Mouse (Mus musculus): ENCODE results near the gene Phyhd1. TPM values are rescaled to one million over a fixed set of nuclear protein-coding genes. Genes with fewer than 3 reads are reported as not detected.

Phyhd1 gene
- 13.0 and 15.7 TPM in 2 replicates for polyA plus RNA-seq (2015; fragmentation: Nextera tagmentation; extraction: Ambion mirVana)

GRCm38 (mm10) chr2:30265767-30266253 lies at the start of gene Phyhd1:
Gene Phyhd1, plus strand, starts transcription at chr2:30266203.
- H3K27me3 ChIP-seq = no peaks in the 10 kb centered on the region
- peaks cover 41% of the 10 kb centered on the region for H3K36me3 ChIP-seq (replicated peaks)
- H3K4me3 ChIP-seq (replicated peaks) = peak within 1 kb of the TSS; percentile 31
- WGBS (ENCODE audit: insufficient replicate concordance) = 61% methylated on average over 5 of the region's 5 CpGs
- H3K9me3 ChIP-seq (replicated peaks) = no peaks in the 10 kb centered on the region
- peak within 1 kb of the TSS; percentile 78 for H3K27ac ChIP-seq (replicated peaks)
- ATAC-seq (ENCODE audit: insufficient read depth) = no peak
- peak within 1 kb of the TSS; percentile 44 for H3K4me2 ChIP-seq
- H3K4me1 ChIP-seq (replicated peaks) = peaks cover 46% of the 10 kb centered on the region
- peak within 1 kb of the TSS; percentile 42 for H3K9ac ChIP-seq

GRCm38 (mm10) chr2:30216293-30216692 lies 49.7 kb upstream of the Phyhd1 start:
- Histone ChIP-seq H3K4me2 (no peak overlapping the region), H3K36me3 (replicated peaks) (no peaks in the 10 kb centered on the region), H3K9ac (no peak overlapping the region), H3K27me3 (no peaks in the 10 kb centered on the region), H3K4me3 (replicated peaks) (no peak overlapping the region), H3K9me3 (replicated peaks) (no peaks in the 10 kb centered on the region), H3K4me1 (replicated peaks) (0 out of 2 replicates have a peak, but pooled peaks cover 8% of the 10 kb centered on the region), H3K27ac (replicated peaks) (no peak overlapping the region)
- ATAC-seq (ENCODE audit: insufficient read depth) = no peak
- 77% methylated on average over 5 of the region's 5 CpGs for WGBS (ENCODE audit: insufficient replicate concordance)

GRCm38 (mm10) chr2:30235593-30235992 lies 30.4 kb upstream of the Phyhd1 start:
- H3K36me3 ChIP-seq (replicated peaks) = peaks cover 5% of the 10 kb centered on the region
- ATAC-seq (ENCODE audit: insufficient read depth) = no peak
- peaks cover 40% of the 10 kb centered on the region for H3K4me1 ChIP-seq (replicated peaks)
- 0 out of 2 replicates have a peak, but pooled peaks cover 4% of the 10 kb centered on the region for H3K9me3 ChIP-seq (replicated peaks)
- no peak overlapping the region for H3K4me3 ChIP-seq (replicated peaks)
- H3K27ac ChIP-seq (replicated peaks) = no peak overlapping the region
- H3K4me2 ChIP-seq = no peak overlapping the region
- H3K9ac ChIP-seq = no peak overlapping the region
- 37% methylated on average over 5 of the region's 5 CpGs for WGBS (ENCODE audit: insufficient replicate concordance)
- H3K27me3 ChIP-seq = no peaks in the 10 kb centered on the region

- peak overlapping the region; percentile 91 for H3K4me3 ChIP-seq (replicated peaks)
- WGBS (ENCODE audit: insufficient replicate concordance) = 4% methylated on average over 18 of the region's 18 CpGs
- no peak for ATAC-seq (ENCODE audit: insufficient read depth)
- no peaks in the 10 kb centered on the region for H3K9me3 ChIP-seq (replicated peaks)
- H3K27me3 ChIP-seq = no peaks in the 10 kb centered on the region
- peak overlapping the region; percentile 92 for H3K27ac ChIP-seq (replicated peaks)
- peaks cover 45% of the 10 kb centered on the region for H3K4me1 ChIP-seq (replicated peaks)
- peak overlapping the region; percentile 77 for H3K4me2 ChIP-seq
- H3K36me3 ChIP-seq (replicated peaks) = peaks cover 15% of the 10 kb centered on the region
- H3K9ac ChIP-seq = peak overlapping the region; percentile 90
Measured at GRCm38 (mm10) chr2:30236426-30237198, 29.4 kb upstream of the Phyhd1 start.

- Histone ChIP-seq H3K4me1 (replicated peaks) (peaks cover 52% of the 10 kb centered on the region), H3K27ac (replicated peaks) (peak within 1 kb of the TSS; percentile 92), H3K4me2 (peak within 1 kb of the TSS; percentile 77), H3K4me3 (replicated peaks) (peak within 1 kb of the TSS; percentile 91), H3K27me3 (no peaks in the 10 kb centered on the region), H3K9ac (peak within 1 kb of the TSS; percentile 90), H3K9me3 (replicated peaks) (no peaks in the 10 kb centered on the region), H3K36me3 (replicated peaks) (peaks cover 22% of the 10 kb centered on the region)
- ATAC-seq (ENCODE audit: insufficient read depth) = peak; percentile 91
- under 1% methylated on average over 66 of the region's 67 CpGs for WGBS (ENCODE audit: insufficient replicate concordance)
Measured at GRCm38 (mm10) chr2:30237199-30237880, 28.7 kb upstream of the Phyhd1 start, which contains the start of gene Lrrc8a. Gene Lrrc8a, plus strand, starts transcription at chr2:30237715.

- ATAC-seq (ENCODE audit: insufficient read depth) = peak; percentile 81
- Histone ChIP-seq H3K4me2 (peak overlapping the region; percentile 77), H3K4me1 (replicated peaks) (peaks cover 58% of the 10 kb centered on the region), H3K27me3 (no peaks in the 10 kb centered on the region), H3K9me3 (replicated peaks) (no peaks in the 10 kb centered on the region), H3K36me3 (replicated peaks) (peaks cover 27% of the 10 kb centered on the region), H3K9ac (peak overlapping the region; percentile 90), H3K27ac (replicated peaks) (peak overlapping the region; percentile 92), H3K4me3 (replicated peaks) (peak overlapping the region; percentile 91)
- under 1% methylated on average over 42 of the region's 42 CpGs for WGBS (ENCODE audit: insufficient replicate concordance)
Measured at GRCm38 (mm10) chr2:30237881-30238280, 28.1 kb upstream of the Phyhd1 start.

- Histone ChIP-seq H3K9me3 (replicated peaks) (no peaks in the 10 kb centered on the region), H3K27me3 (no peaks in the 10 kb centered on the region), H3K4me3 (replicated peaks) (peak overlapping the region; percentile 91), H3K36me3 (replicated peaks) (peaks cover 38% of the 10 kb centered on the region), H3K27ac (replicated peaks) (peak overlapping the region; percentile 92), H3K9ac (peak overlapping the region; percentile 90), H3K4me1 (replicated peaks) (peaks cover 65% of the 10 kb centered on the region), H3K4me2 (peak overlapping the region; percentile 77)
- WGBS (ENCODE audit: insufficient replicate concordance) = 63% methylated on average over 3 of the region's 3 CpGs
- ATAC-seq (ENCODE audit: insufficient read depth) = no peak
Measured at GRCm38 (mm10) chr2:30238906-30239465, 27.0 kb upstream of the Phyhd1 start.

- Histone ChIP-seq H3K9me3 (replicated peaks) (no peaks in the 10 kb centered on the region), H3K4me3 (replicated peaks) (peak overlapping the region; percentile 91), H3K4me2 (peak overlapping the region; percentile 77), H3K27me3 (no peaks in the 10 kb centered on the region), H3K27ac (replicated peaks) (peak overlapping the region; percentile 92), H3K9ac (peak overlapping the region; percentile 90; the same call in 1 of the 2 replicates), H3K36me3 (replicated peaks) (peaks cover 46% of the 10 kb centered on the region), H3K4me1 (replicated peaks) (peaks cover 73% of the 10 kb centered on the region)
- 27% methylated on average over 4 of the region's 4 CpGs for WGBS (ENCODE audit: insufficient replicate concordance)
- peak; percentile 35 for ATAC-seq (ENCODE audit: insufficient read depth)
Measured at GRCm38 (mm10) chr2:30239777-30240176, 26.2 kb upstream of the Phyhd1 start.

GRCm38 (mm10) chr2:30240267-30240666 lies 25.7 kb upstream of the Phyhd1 start, which contains the start of gene Gm28035:
Gene Gm28035, plus strand, starts transcription at chr2:30240567.
- no peaks in the 10 kb centered on the region for H3K9me3 ChIP-seq (replicated peaks)
- peaks cover 49% of the 10 kb centered on the region for H3K36me3 ChIP-seq (replicated peaks)
- peak within 1 kb of the TSS; percentile 90 for H3K9ac ChIP-seq
- H3K4me1 ChIP-seq (replicated peaks) = peaks cover 78% of the 10 kb centered on the region
- no peaks in the 10 kb centered on the region for H3K27me3 ChIP-seq
- WGBS (ENCODE audit: insufficient replicate concordance) = 64% methylated on average over 2 of the region's 2 CpGs
- H3K4me2 ChIP-seq = peak within 1 kb of the TSS; percentile 77
- H3K4me3 ChIP-seq (replicated peaks) = peak within 1 kb of the TSS; percentile 91
- peak within 1 kb of the TSS; percentile 92 for H3K27ac ChIP-seq (replicated peaks)
- no peak for ATAC-seq (ENCODE audit: insufficient read depth)

GRCm38 (mm10) chr2:30242509-30242908 lies 23.5 kb upstream of the Phyhd1 start:
- no peaks in the 10 kb centered on the region for H3K27me3 ChIP-seq
- no peak for ATAC-seq (ENCODE audit: insufficient read depth)
- H3K4me1 ChIP-seq (replicated peaks) = peaks cover 81% of the 10 kb centered on the region
- H3K27ac ChIP-seq (replicated peaks) = peak overlapping the region; percentile 67
- no peak overlapping the region for H3K4me2 ChIP-seq
- 58% methylated on average over 4 of the region's 4 CpGs for WGBS (ENCODE audit: insufficient replicate concordance)
- H3K36me3 ChIP-seq (replicated peaks) = peaks cover 54% of the 10 kb centered on the region
- no peak overlapping the region for H3K9ac ChIP-seq
- H3K9me3 ChIP-seq (replicated peaks) = no peaks in the 10 kb centered on the region
- no peak overlapping the region for H3K4me3 ChIP-seq (replicated peaks)

- H3K36me3 ChIP-seq (replicated peaks) = peaks cover 62% of the 10 kb centered on the region
- 85% methylated on average over 4 of the region's 4 CpGs for WGBS (ENCODE audit: insufficient replicate concordance)
- no peak overlapping the region for H3K9ac ChIP-seq
- H3K4me3 ChIP-seq (replicated peaks) = no peak overlapping the region
- H3K27ac ChIP-seq (replicated peaks) = no peak overlapping the region
- no peak for ATAC-seq (ENCODE audit: insufficient read depth)
- no peaks in the 10 kb centered on the region for H3K27me3 ChIP-seq
- no peak overlapping the region for H3K4me2 ChIP-seq
- no peaks in the 10 kb centered on the region for H3K9me3 ChIP-seq (replicated peaks)
- peaks cover 83% of the 10 kb centered on the region for H3K4me1 ChIP-seq (replicated peaks)
Measured at GRCm38 (mm10) chr2:30243391-30243790, 22.6 kb upstream of the Phyhd1 start.
